Mouse (Mus musculus) ES-E14 (cell line): ENCODE results near the gene Med18.

Experiments used
- HCFC1 ChIP-seq: IDR thresholded peaks from 2 replicates; pipeline ENCODE4 v1.6.1; 2012; ENCODE audit warnings: low read length, inconsistent platforms, borderline replicate concordance; ENCODE audit not compliant: insufficient read depth
- ZNF384 ChIP-seq: IDR thresholded peaks from 2 replicates; pipeline ENCODE4 v1.6.1; 2012; ENCODE audit warnings: low read depth, low read length, inconsistent platforms

- TF ChIP-seq HCFC1 (no peak), ZNF384 (no peak)
Measured at GRCm38 (mm10) chr4:132449778-132450177, 13.9 kb downstream of the Med18 start.
